Mouse (Mus musculus) kidney, embryonic 14.5 days (tissue): ENCODE results near the gene Atat1. TPM values are rescaled to one million over a fixed set of nuclear protein-coding genes. Genes with fewer than 3 reads are reported as not detected.

Source experiments
- ATAC-seq: fragments of 200-750 bp; cut with Nextera tagmentation; 2 replicates; pipeline ENCODE4 v1.8.0; 2017; ENCODE audit warnings: moderate number of reproducible peaks, mild to moderate bottlenecking, moderate TSS enrichment, moderate library complexity; ENCODE audit not compliant: low FRiP score, low TSS enrichment
- H3K27ac ChIP-seq: fragments of 300-500 bp; sonication (generic); 2 replicates; pipeline ENCODE4 v1.5.1; 2014; ENCODE audit warnings: low read depth, mild to moderate bottlenecking, low read length, moderate library complexity, mixed read lengths
- H3K27me3 ChIP-seq: fragments of 300-500 bp; sonication (generic); 2 replicates; pipeline ENCODE4 v1.6.1; 2014; ENCODE audit warnings: mild to moderate bottlenecking, low read length; ENCODE audit not compliant: control insufficient read depth, insufficient read depth
- H3K36me3 ChIP-seq: fragments of 300-500 bp; sonication (generic); 2 replicates; pipeline ENCODE4 v1.6.1; 2014; ENCODE audit warnings: low read length, mixed read lengths; ENCODE audit not compliant: control insufficient read depth, insufficient read depth
- H3K4me1 ChIP-seq: fragments of 300-500 bp; sonication (generic); 2 replicates; pipeline ENCODE4 v1.6.1; 2014; ENCODE audit warnings: low read length, mixed read lengths; ENCODE audit not compliant: control insufficient read depth, insufficient read depth
- H3K4me2 ChIP-seq: fragments of 300-500 bp; sonication (generic); replicated peaks from 2 replicates; pipeline ENCODE4 v1.6.1; 2014; ENCODE audit warnings: low read depth, mild to moderate bottlenecking, low read length
- H3K4me3 ChIP-seq: fragments of 300-500 bp; sonication (generic); 2 replicates; pipeline ENCODE4 v1.5.1; 2014; ENCODE audit warnings: mild to moderate bottlenecking, low read length
- H3K9ac ChIP-seq: fragments of 300-500 bp; sonication (generic); 2 replicates; pipeline ENCODE4 v1.6.1; 2014; ENCODE audit warnings: low read depth, mild to moderate bottlenecking, low read length, moderate library complexity
- H3K9me3 ChIP-seq: fragments of 300-500 bp; sonication (generic); 2 replicates; pipeline ENCODE4 v1.6.1; 2016; ENCODE audit warnings: low read length; ENCODE audit not compliant: control insufficient read depth
- WGBS: fragments of 180-500 bp; shearing (Covaris S2); extraction: QIAGEN DNeasy Blood & Tissue Kit; methylation state at CpG from one replicate; pipeline ENCODE4 v1.1.7; 2014; 5-methylcytosine and 5-hydroxymethylcytosine counted together
- polyA plus RNA-seq: library from polyadenylated mRNA; unstranded; fragments of >200 nt; fragmentation: Nextera tagmentation; extraction: Ambion mirVana; gene quantifications from 2 replicates; pipeline ENCODE4 v1.2.1, GENCODE M21; 2014

Atat1 gene
- polyA plus RNA-seq, 1 experiment from 2014 or later: 92.2 TPM

DNA sequence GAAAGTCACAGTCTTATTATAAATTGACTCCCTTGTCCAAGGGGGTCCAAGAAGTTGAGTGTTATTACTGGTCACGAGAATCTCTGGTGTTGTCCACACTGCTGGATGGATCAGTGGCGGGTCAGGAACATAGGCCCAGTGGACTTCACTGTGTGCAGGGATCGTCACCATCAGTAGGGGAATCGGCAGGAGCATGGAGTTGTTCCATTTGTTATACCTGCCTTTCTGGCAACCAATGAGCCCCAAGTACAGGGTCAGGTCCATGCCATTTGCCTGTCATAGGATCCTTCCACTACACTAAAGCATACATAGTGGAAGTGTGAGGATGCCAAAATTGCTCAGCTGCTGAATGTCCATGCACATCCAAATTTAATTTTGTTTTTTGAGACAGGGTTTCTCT is 22.7 kb upstream of the Atat1 start:
- H3K9me3 ChIP-seq: no peaks in the 10 kb centered on the region
- H3K27me3 ChIP-seq: no peaks in the 10 kb centered on the region
- 85% methylated on average over 4 of the region's 4 CpGs for WGBS
- peaks cover 38% of the 10 kb centered on the region for H3K36me3 ChIP-seq
- no peaks in the 10 kb centered on the region for H3K4me1 ChIP-seq
- no peak overlapping the region for H3K4me2 ChIP-seq
- ATAC-seq: no peak
- H3K9ac ChIP-seq: no peak overlapping the region
- no peak overlapping the region for H3K27ac ChIP-seq
- no peak overlapping the region for H3K4me3 ChIP-seq

DNA sequence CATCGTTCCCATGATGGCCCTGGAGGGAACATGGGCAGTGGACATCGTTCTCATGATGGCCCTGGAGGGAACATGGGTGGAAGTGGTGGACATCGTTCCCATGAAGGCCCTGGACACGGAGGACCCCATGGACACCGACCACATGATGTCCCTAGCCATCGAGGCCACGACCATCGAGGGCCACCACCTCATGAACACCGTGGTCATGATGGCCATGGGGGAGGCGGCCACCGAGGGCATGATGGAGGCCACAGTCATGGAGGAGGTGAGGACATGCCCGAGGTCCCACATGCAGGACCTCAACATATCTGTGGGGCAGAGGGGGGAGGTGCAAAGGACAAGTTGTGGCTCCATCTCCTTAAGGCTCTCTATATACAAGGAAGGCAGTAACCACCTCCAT is 20.8 kb upstream of the Atat1 start:
- no peaks in the 10 kb centered on the region for H3K27me3 ChIP-seq
- H3K4me3 ChIP-seq: no peak overlapping the region
- H3K36me3 ChIP-seq: peaks cover 56% of the 10 kb centered on the region
- H3K4me1 ChIP-seq: no peaks in the 10 kb centered on the region
- 97% methylated on average over 12 of the region's 12 CpGs for WGBS
- no peak; the same call in 1 of the 2 replicates for ATAC-seq
- H3K9me3 ChIP-seq: no peaks in the 10 kb centered on the region
- H3K4me2 ChIP-seq: no peak overlapping the region
- no peak overlapping the region for H3K27ac ChIP-seq
- no peak overlapping the region for H3K9ac ChIP-seq

DNA sequence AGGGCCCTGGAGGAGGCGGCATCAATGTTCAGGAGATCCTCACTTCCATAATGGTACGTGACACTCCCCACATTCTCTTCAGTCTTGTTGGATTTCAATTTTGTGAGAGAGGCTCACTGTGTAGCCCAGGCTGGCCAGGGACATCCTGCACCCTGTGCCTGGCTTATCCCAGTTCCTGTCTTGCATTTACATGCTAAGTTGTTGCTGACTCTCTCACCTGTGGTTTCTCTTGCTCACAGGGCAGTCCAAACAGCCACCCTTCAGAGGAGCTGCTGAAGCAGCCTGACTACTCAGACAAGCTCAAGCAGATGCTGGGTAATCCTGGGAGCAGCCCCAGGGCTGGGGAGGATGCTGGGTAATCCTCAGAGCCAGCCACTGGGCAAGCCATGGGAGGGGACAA is 19.7 kb upstream of the Atat1 start:
- H3K36me3 ChIP-seq: peaks cover 67% of the 10 kb centered on the region
- H3K27ac ChIP-seq: no peak overlapping the region
- no peaks in the 10 kb centered on the region for H3K4me1 ChIP-seq
- H3K9ac ChIP-seq: no peak overlapping the region
- 90% methylated on average over 2 of the region's 2 CpGs for WGBS
- H3K4me2 ChIP-seq: no peak overlapping the region
- H3K27me3 ChIP-seq: no peaks in the 10 kb centered on the region
- H3K4me3 ChIP-seq: no peak overlapping the region
- H3K9me3 ChIP-seq: no peaks in the 10 kb centered on the region
- no peak for ATAC-seq

DNA sequence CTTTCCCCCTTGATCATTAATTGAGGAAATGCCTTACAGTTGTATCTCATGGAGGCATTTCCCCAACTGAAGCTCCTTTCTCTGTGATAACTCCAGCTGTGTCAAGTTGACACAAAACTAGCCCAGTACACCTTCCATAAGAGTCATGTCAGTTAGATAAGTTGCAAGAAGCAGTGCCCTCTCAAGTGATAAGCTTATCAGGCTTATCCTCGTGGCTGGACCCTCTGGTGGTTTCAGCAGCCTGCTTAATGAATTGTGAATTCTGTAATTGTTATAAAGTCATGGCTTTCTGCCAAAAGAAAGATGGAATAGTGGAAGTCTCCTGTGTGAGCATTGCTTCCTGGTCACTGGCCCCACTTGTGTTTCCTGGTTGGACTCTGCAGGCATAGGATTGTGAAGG is 17.6 kb upstream of the Atat1 start:
- H3K9me3 ChIP-seq: no peaks in the 10 kb centered on the region
- WGBS: 78% methylated on average over 1 of the region's 1 CpGs

DNA sequence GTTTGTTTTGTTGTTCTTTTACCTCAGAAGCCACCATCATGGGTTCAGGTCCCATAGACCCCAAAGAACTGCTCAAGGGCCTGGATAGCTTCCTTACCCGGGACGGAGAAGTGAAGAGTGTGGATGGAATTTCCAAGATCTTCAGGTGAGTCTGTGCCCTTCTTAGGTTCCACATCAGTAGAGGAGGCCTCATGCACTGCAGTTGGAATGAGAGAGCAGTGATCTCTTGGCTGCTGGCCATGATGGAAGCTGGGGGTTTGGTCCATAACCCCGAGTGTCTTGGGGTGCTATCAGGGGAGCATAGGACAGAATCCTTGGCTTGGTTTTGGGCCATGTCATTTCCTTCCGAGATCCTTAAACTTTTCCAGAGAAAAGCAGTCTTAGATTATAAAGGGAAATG is 13.4 kb upstream of the Atat1 start:
- peaks cover 27% of the 10 kb centered on the region for H3K4me1 ChIP-seq
- no peaks in the 10 kb centered on the region for H3K9me3 ChIP-seq
- H3K27ac ChIP-seq: no peak overlapping the region
- no peak overlapping the region for H3K4me2 ChIP-seq
- H3K9ac ChIP-seq: no peak overlapping the region
- H3K27me3 ChIP-seq: no peaks in the 10 kb centered on the region
- no peak for ATAC-seq
- no peak overlapping the region for H3K4me3 ChIP-seq
- peaks cover 64% of the 10 kb centered on the region for H3K36me3 ChIP-seq
- WGBS: 96% methylated on average over 4 of the region's 4 CpGs

More for the DNA sequence above, 17.6 kb upstream of the Atat1 start:
- H3K4me1 ChIP-seq: no peaks in the 10 kb centered on the region
- no peak overlapping the region for H3K4me2 ChIP-seq
- no peak overlapping the region for H3K4me3 ChIP-seq
- no peak overlapping the region for H3K9ac ChIP-seq
- no peaks in the 10 kb centered on the region for H3K27me3 ChIP-seq
- no peak for ATAC-seq
- peaks cover 84% of the 10 kb centered on the region for H3K36me3 ChIP-seq
- no peak overlapping the region for H3K27ac ChIP-seq

DNA sequence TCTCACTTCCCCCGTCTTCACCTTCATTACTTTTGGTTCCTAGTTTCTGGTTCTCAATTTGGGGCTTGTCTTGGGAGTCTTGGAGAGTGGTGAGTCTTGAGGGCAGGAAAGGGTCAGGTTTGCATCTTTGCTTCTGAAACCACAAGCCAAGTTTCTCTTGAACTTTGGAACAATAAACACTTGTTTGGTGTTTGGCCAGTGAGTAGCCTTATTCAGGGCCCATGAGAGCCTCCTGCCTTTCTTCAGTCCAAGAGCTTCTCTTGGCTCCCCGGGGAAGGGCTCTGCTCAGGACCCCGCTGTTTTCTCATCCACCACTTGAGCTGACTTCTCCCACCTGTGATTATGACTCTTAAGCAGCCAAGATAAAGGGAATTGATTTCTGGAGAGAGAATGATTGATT is 12.7 kb upstream of the Atat1 start:
- ATAC-seq: no peak
- H3K4me1 ChIP-seq: peaks cover 27% of the 10 kb centered on the region
- no peak overlapping the region for H3K4me2 ChIP-seq
- no peak overlapping the region for H3K27ac ChIP-seq
- no peaks in the 10 kb centered on the region for H3K9me3 ChIP-seq
- H3K27me3 ChIP-seq: no peaks in the 10 kb centered on the region
- peaks cover 60% of the 10 kb centered on the region for H3K36me3 ChIP-seq
- 80% methylated on average over 3 of the region's 3 CpGs for WGBS
- H3K4me3 ChIP-seq: no peak overlapping the region
- no peak overlapping the region for H3K9ac ChIP-seq

DNA sequence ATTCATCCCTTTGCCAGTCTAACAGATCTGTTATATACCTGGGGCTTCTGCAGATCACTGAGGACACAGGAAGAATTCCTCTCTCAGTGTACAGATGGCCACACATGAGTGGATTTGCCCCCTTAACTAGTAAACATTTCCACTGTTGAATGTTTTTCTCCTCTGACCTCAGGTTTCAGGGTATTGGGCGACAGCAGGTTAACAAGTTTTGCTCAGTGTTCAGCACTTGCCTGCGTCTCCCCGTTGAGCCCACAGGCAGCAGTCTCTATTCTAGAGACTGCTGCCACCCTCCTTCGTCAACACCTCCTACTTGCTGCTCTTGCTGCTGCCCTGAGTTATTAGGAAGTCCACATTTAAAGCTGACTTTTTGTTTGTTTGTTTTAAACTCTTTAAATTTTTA is 11.8 kb upstream of the Atat1 start:
- H3K36me3 ChIP-seq: peaks cover 57% of the 10 kb centered on the region
- WGBS: 85% methylated on average over 4 of the region's 4 CpGs

DNA sequence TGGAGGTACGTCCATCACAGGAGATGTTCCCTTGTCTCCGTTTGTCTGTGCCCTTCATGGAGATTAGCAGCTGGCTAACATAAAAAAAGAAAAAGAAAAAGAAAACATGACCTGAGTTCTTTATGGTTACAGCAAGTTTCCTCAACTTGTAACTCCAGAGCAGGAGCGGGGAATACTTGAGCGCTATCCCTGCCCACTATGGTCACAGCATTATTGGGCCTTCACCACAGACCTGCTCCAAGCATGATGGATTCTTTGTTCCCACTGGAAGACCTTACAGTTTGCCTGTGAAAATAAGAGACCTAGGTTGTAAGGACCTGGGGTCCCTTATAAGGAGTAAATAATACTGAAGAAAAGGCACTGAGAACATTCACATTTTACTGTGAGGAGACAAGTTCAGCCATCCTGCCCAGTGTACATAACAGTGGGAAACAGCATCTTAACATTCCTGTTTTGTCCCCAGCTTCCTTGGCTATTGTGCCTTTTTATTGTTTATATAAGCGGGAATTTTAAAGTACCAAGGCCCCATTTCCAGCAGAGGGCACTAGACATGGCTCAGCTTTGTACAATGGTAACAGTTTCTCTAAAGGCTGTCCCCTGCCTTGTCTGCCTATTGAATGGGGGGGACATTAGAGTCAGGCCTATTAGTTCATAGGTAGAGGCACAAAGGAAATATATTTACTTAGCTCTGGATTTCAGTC is 11.1 kb upstream of the Atat1 start:
- 67% methylated on average over 5 of the region's 5 CpGs for WGBS
- peaks cover 27% of the 10 kb centered on the region for H3K4me1 ChIP-seq
- H3K9me3 ChIP-seq: no peaks in the 10 kb centered on the region
- no peaks in the 10 kb centered on the region for H3K27me3 ChIP-seq
- H3K9ac ChIP-seq: no peak overlapping the region
- H3K4me2 ChIP-seq: no peak overlapping the region
- no peak overlapping the region for H3K27ac ChIP-seq
- no peak overlapping the region for H3K4me3 ChIP-seq
- H3K36me3 ChIP-seq: peaks cover 50% of the 10 kb centered on the region
- no peak for ATAC-seq

More for the DNA sequence above, 11.8 kb upstream of the Atat1 start:
- ATAC-seq: no peak
- no peaks in the 10 kb centered on the region for H3K9me3 ChIP-seq
- no peak overlapping the region for H3K9ac ChIP-seq
- peaks cover 27% of the 10 kb centered on the region for H3K4me1 ChIP-seq
- no peak overlapping the region for H3K4me2 ChIP-seq
- H3K27me3 ChIP-seq: no peaks in the 10 kb centered on the region
- H3K27ac ChIP-seq: no peak overlapping the region
- H3K4me3 ChIP-seq: no peak overlapping the region

DNA sequence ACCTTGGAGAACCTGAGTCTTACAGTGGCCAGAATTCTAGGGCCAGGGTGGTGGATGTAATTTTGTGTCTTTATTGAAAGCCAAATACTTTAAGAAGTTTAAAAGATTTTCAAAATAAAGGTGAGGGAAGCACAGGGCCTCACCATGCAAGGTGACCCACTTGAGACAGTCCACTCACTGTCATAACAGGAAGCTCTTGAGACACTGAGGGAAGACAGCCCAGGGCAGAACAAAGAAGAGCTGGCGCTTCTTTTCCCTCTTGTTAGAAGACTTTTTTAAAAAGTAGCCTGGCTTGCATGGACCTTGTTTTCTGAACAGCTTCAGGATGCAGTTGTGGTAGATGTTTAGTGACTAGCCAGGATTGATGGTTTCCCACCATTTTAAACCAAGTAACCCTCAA is 10.5 kb upstream of the Atat1 start:
- Histone ChIP-seq H3K27me3 (no peaks in the 10 kb centered on the region), H3K9ac (0 out of 2 replicates have a peak overlapping the region, but pooled peaks have one; percentile 97), H3K4me2 (no peak overlapping the region), H3K36me3 (peaks cover 43% of the 10 kb centered on the region), H3K9me3 (no peaks in the 10 kb centered on the region), H3K4me1 (peaks cover 27% of the 10 kb centered on the region), H3K4me3 (peak overlapping the region; percentile 85; the same call in 1 of the 2 replicates), H3K27ac (peak overlapping the region; percentile 43; the same call in 1 of the 2 replicates)
- ATAC-seq: no peak
- 94% methylated on average over 1 of the region's 1 CpGs for WGBS
